Mouse (Mus musculus): Measurements from ENCODE around the gene Timp1.

DNA sequence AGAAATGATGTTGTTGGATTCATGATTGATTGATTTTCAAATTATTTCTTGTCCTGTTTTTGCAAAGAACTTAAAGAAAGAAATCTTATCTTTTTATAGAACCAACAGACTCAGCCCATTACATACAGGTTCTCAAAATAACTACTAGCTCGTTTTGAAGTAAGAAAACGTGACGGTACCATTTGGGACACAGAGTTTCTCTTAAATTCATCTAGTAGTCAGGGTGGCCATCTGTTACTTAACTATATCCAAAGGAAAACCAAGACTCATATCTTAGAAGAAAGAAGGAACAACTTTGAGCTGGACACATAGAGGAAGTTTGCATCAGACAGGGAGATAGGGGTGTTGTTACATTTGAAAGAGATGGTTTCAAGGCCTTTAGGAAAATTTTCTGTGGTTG lies 22.7 kb upstream of the Timp1 start:
- TF ChIP-seq EP300 (IDR thresholded peaks at IDR 0.05): no peak
- no peak for TF ChIP-seq CTCF (IDR thresholded peaks at IDR 0.05)

Measured in lung, postnatal 0 days (tissue).